ENCODE assay signal across 19 mouse cellular contexts in genomic region chr1:164109763-164110162, GRCm38 (mm10). TPM values are rescaled to one million over a fixed set of nuclear protein-coding genes. Genes with fewer than 3 reads are reported as not detected.
DNase-seq lines count a peak whose midpoint lies in the region; ATAC-seq and TF ChIP-seq lines count a peak whose summit lies in the region.
"Had no signal": no experiment of that assay in that cellular context is flagged by ENCODE, and none has a peak within 500 bp of the region (broad histone marks: within the 10 kb centered on the region; RNA-seq: fewer than 3 reads in every experiment).

No protein-coding gene starts in this region.

- no peak overlapping the region for H3K27ac ChIP-seq in heart, postnatal 0 days (ENCODE audit: low read depth)
- H3K27ac ChIP-seq in lung, embryonic 14.5 days (ENCODE audit: low read depth), result no peak overlapping the region
- no peak overlapping the region for H3K27ac ChIP-seq in MEL (ENCODE audit: control insufficient read depth, low read depth, low read length)
- H3K27ac ChIP-seq: hindbrain, postnatal 0 days; stomach, embryonic 15.5 days had no signal

- no peak for TF ChIP-seq CTCF in heart, postnatal 0 days (IDR thresholded peaks at IDR 0.05; ENCODE audit: low read depth)
- no peak for TF ChIP-seq CTCF in lung, embryonic 14.5 days (IDR thresholded peaks at IDR 0.05; ENCODE audit: low read depth)
- TF ChIP-seq CTCF in lung, adult 2 months (IDR thresholded peaks at IDR 0.05; ENCODE audit: insufficient read depth, low read length), result no peak
- no peak for TF ChIP-seq CTCF in MEL (IDR thresholded peaks at IDR 0.05 in 2 of 3, conservative IDR thresholded peaks at IDR 0.05 in 1 of 3; ENCODE audit: control insufficient read depth in 1 of 3, insufficient read depth in 1 of 3, low read depth in 2 of 3, low read length in 3 of 3, poor library complexity in 1 of 3, severe bottlenecking in 1 of 3)

- H3K36me3 ChIP-seq in heart, postnatal 0 days (replicated peaks; ENCODE audit: control insufficient read depth, insufficient read depth, low read length), result no peaks in the 10 kb centered on the region
- no peaks in the 10 kb centered on the region for H3K36me3 ChIP-seq in lung, embryonic 14.5 days (ENCODE audit: insufficient read depth)
- no peaks in the 10 kb centered on the region; a peak in 1 of 4 replicates for H3K36me3 ChIP-seq in MEL (ENCODE audit: control insufficient read depth in 1 of 2, insufficient read depth in 2 of 2, low read length in 2 of 2)
- H3K36me3 ChIP-seq: stomach, embryonic 15.5 days had no signal

- TF ChIP-seq POLR2A in lung, adult 2 months (IDR thresholded peaks at IDR 0.05; ENCODE audit: borderline replicate concordance, extremely low read depth, low read depth, low read length), result no peak
- no peak for TF ChIP-seq POLR2A in MEL (IDR thresholded peaks at IDR 0.05; ENCODE audit: control insufficient read depth in 1 of 2, insufficient read depth in 1 of 2, low read depth in 1 of 2, low read length in 2 of 2, poor library complexity in 1 of 2)

- no peak for TF ChIP-seq RAD21 in MEL (IDR thresholded peaks at IDR 0.05; ENCODE audit: low read depth, low read length)

- H3K4me3 ChIP-seq in heart, postnatal 0 days (ENCODE audit: low read depth, low read length), result no peak overlapping the region
- no peak overlapping the region for H3K4me3 ChIP-seq in lung, embryonic 14.5 days (ENCODE audit: low read depth, low read length)
- no peak overlapping the region for H3K4me3 ChIP-seq in lung, adult 2 months (replicated peaks; ENCODE audit: extremely low read depth, low read depth, low read length)
- no peak overlapping the region for H3K4me3 ChIP-seq in MEL (ENCODE audit: control insufficient read depth in 1 of 2, insufficient read depth in 1 of 2, low read depth in 2 of 2, low read length in 2 of 2)
- H3K4me3 ChIP-seq: stomach, embryonic 15.5 days had no signal

- WGBS in heart, postnatal 0 days, result 56% methylated on average over 2 of the region's 2 CpGs
- WGBS in lung, embryonic 14.5 days, result 69% methylated on average over 2 of the region's 2 CpGs
- 45% methylated on average over 2 of the region's 2 CpGs for WGBS in lung, adult 2 months

- H3K9me3 ChIP-seq in heart, postnatal 0 days (replicated peaks; ENCODE audit: control insufficient read depth, low read length), result no peaks in the 10 kb centered on the region
- 0 out of 2 replicates have a peak, but pooled peaks cover 3% of the 10 kb centered on the region for H3K9me3 ChIP-seq in lung, embryonic 14.5 days (ENCODE audit: low read depth, low read length)
- no peaks in the 10 kb centered on the region for H3K9me3 ChIP-seq in MEL (replicated peaks; ENCODE audit: insufficient read depth, low read length)
- H3K9me3 ChIP-seq: stomach, embryonic 15.5 days had no signal

- ATAC-seq in heart, postnatal 0 days (ENCODE audit: insufficient read depth, low read depth), result no peak
- ATAC-seq in lung, embryonic 14.5 days (ENCODE audit: insufficient read depth), result no peak
- ATAC-seq in megakaryocyte-erythroid progenitor cell, adult 5-6 weeks (replicated peaks; ENCODE audit: low FRiP score, low TSS enrichment, poor library complexity, severe bottlenecking), result peak; percentile 26; the same call in 1 of the 2 replicates
- ATAC-seq: forebrain, embryonic 16.5 days; hindbrain, postnatal 0 days; midbrain, embryonic 16.5 days had no signal

- no peak overlapping the region for H3K9ac ChIP-seq in heart, postnatal 0 days (replicated peaks; ENCODE audit: low read depth, low read length)
- H3K9ac ChIP-seq in lung, embryonic 14.5 days, result no peak overlapping the region
- no peak overlapping the region for H3K9ac ChIP-seq in MEL (ENCODE audit: control insufficient read depth, low read depth, low read length, poor library complexity, severe bottlenecking)
- H3K9ac ChIP-seq: stomach, embryonic 15.5 days had no signal

- no peak overlapping the region for H3K4me2 ChIP-seq in heart, postnatal 0 days (ENCODE audit: low read depth, low read length)
- no peak overlapping the region for H3K4me2 ChIP-seq in lung, embryonic 14.5 days
- H3K4me2 ChIP-seq: stomach, embryonic 15.5 days had no signal

- H3K27me3 ChIP-seq in heart, postnatal 0 days (ENCODE audit: control insufficient read depth, insufficient read depth, low read length), result no peaks in the 10 kb centered on the region
- no peaks in the 10 kb centered on the region for H3K27me3 ChIP-seq in lung, embryonic 14.5 days (ENCODE audit: insufficient read depth, low read length)
- peaks cover 0 to 2% of the 10 kb centered on the region in 2 experiments; a peak in 2 of 4 replicates for H3K27me3 ChIP-seq in MEL (ENCODE audit: control insufficient read depth in 1 of 2, insufficient read depth in 2 of 2, low read length in 2 of 2)
- H3K27me3 ChIP-seq: stomach, embryonic 15.5 days had no signal

- no peaks in the 10 kb centered on the region for H3K79me2 ChIP-seq in MEL (ENCODE audit: control insufficient read depth, insufficient read depth, low read length, poor library complexity)

- peak; percentile 13 for DNase-seq in heart, postnatal 0 days (ENCODE audit: low spot score)
- no peak for DNase-seq in heart, postnatal 4 days
- peak; percentile 34 for DNase-seq in lung, embryonic 14.5 days
- DNase-seq in lung, adult 2 months, result no peak
- peak; percentile 24 for DNase-seq in MEL (ENCODE audit: low read depth, low spot score)
- DNase-seq in cerebellum, adult 18-20 months, result no peak
- DNase-seq: adrenal gland, postnatal 10 days; cerebellum, adult 9-10 months; embryo, embryonic 11 days; gastrocnemius, postnatal 14 days; kidney, adult 2 months; liver; thymus, postnatal 25 days had no signal

- TF ChIP-seq EP300 in heart, postnatal 0 days (IDR thresholded peaks at IDR 0.05; ENCODE audit: low read depth), result no peak
- TF ChIP-seq EP300 in MEL (IDR thresholded peaks at IDR 0.05; ENCODE audit: low read depth in 1 of 2, low read length in 2 of 2), result no peak

- H3K4me1 ChIP-seq in heart, postnatal 0 days (ENCODE audit: control insufficient read depth, insufficient read depth), result no peaks in the 10 kb centered on the region
- no peaks in the 10 kb centered on the region for H3K4me1 ChIP-seq in lung, embryonic 14.5 days (ENCODE audit: insufficient read depth)
- peaks cover 2% of the 10 kb centered on the region; the same call in 1 of the 2 replicates for H3K4me1 ChIP-seq in lung, adult 2 months (ENCODE audit: control insufficient read depth, insufficient read depth, low read length)
- no peaks in the 10 kb centered on the region for H3K4me1 ChIP-seq in MEL (ENCODE audit: control insufficient read depth in 1 of 2, insufficient read depth in 2 of 2, low read length in 2 of 2)
- H3K4me1 ChIP-seq: stomach, embryonic 15.5 days had no signal

TF ChIP-seq in MEL, 35 proteins besides CTCF, POLR2A, EP300 and RAD21:
- TF ChIP-seq MXI1 (IDR thresholded peaks at IDR 0.05; ENCODE audit: low read depth, low read length) (no peak), CHD2 (IDR thresholded peaks at IDR 0.05; ENCODE audit: low read length) (no peak), UBTF (IDR thresholded peaks at IDR 0.05; ENCODE audit: borderline replicate concordance, insufficient read depth, low read depth, low read length) (no peak), ZC3H11A (IDR thresholded peaks at IDR 0.05; ENCODE audit: low read depth, low read length) (no peak), ZMIZ1 (IDR thresholded peaks at IDR 0.05; ENCODE audit: low read depth, low read length) (no peak), ETS1 (IDR thresholded peaks at IDR 0.05; ENCODE audit: low read depth, low read length) (no peak)
TF ChIP-seq in MEL: peak in this region for 0.

RNA-seq across cellular contexts. Expression of gene Selp, which starts 5.3 kb away (rescaled TPM):
- 1.3 TPM in 1 of 2 replicates, not detected in the other for total RNA-seq in heart, postnatal 0 days (2014; rRNA removed; ENCODE audit: low replicate concordance)
- polyA plus RNA-seq in heart, postnatal 0 days (2015; fragmentation: Nextera tagmentation; extraction: Ambion mirVana), result 0.38 and 0.51 TPM in 2 replicates
- total RNA-seq in heart, postnatal 4 days (2021), result under 1 TPM; 0.57 to 0.99 TPM
- not detected in 2 replicates for polyA plus RNA-seq in lung, embryonic 14.5 days (2014; fragmentation: Nextera tagmentation; extraction: Ambion mirVana)
- polyA plus RNA-seq in lung, adult 2 months (2012; rRNA removed), result 3.3 and 7.4 TPM in 2 replicates
- total RNA-seq in MEL (2012; rRNA removed), result not detected in 2 replicates
- not detected for polyA plus RNA-seq in MEL (2012; ENCODE audit: insufficient read depth in 1 of 2, insufficient read length in 2 of 2, low read depth in 1 of 2, low replicate concordance in 2 of 2, missing spikeins in 1 of 2)
- total RNA-seq in megakaryocyte-erythroid progenitor cell, adult 5-6 weeks (2014; fragmentation: Nextera tagmentation), result 0.98 TPM in 1 of 2 replicates, not detected in the other
- total RNA-seq in megakaryocyte-erythroid progenitor cell, adult 5-6 weeks (2017), result 0.04 and 0.38 TPM in 2 replicates
- total RNA-seq: hindbrain, postnatal 0 days; layer of hippocampus, postnatal 25 days had no signal
- polyA plus RNA-seq: forebrain, embryonic 16.5 days; midbrain, embryonic 16.5 days had no signal

RNA-seq across cellular contexts. Expression of gene F5, which starts 41.9 kb away (rescaled TPM):
- 0.27 TPM in 1 of 2 replicates, not detected in the other for total RNA-seq in heart, postnatal 0 days (2014; rRNA removed; ENCODE audit: low replicate concordance)
- 0.05 TPM in 2 replicates for polyA plus RNA-seq in heart, postnatal 0 days (2015; fragmentation: Nextera tagmentation; extraction: Ambion mirVana)
- under 1 TPM; 0.41 to 0.52 TPM for total RNA-seq in heart, postnatal 4 days (2021)
- polyA plus RNA-seq in lung, embryonic 14.5 days (2014; fragmentation: Nextera tagmentation; extraction: Ambion mirVana), result 0.42 and 0.53 TPM in 2 replicates
- polyA plus RNA-seq in lung, adult 2 months (2012; rRNA removed), result 0.84 and 1.8 TPM in 2 replicates
- not detected in 2 replicates for total RNA-seq in MEL (2012; rRNA removed)
- not detected for polyA plus RNA-seq in MEL (2012; ENCODE audit: insufficient read depth in 1 of 2, insufficient read length in 2 of 2, low read depth in 1 of 2, low replicate concordance in 2 of 2, missing spikeins in 1 of 2)
- 0.94 TPM in 1 of 2 replicates, not detected in the other for total RNA-seq in megakaryocyte-erythroid progenitor cell, adult 5-6 weeks (2014; fragmentation: Nextera tagmentation)
- total RNA-seq in megakaryocyte-erythroid progenitor cell, adult 5-6 weeks (2017), result 0.42 and 0.46 TPM in 2 replicates

RNA-seq across cellular contexts. Expression of gene Sell, which starts 48.0 kb away (rescaled TPM):
- 0.50 TPM in 1 of 2 replicates, not detected in the other for total RNA-seq in heart, postnatal 0 days (2014; rRNA removed; ENCODE audit: low replicate concordance)
- polyA plus RNA-seq in heart, postnatal 0 days (2015; fragmentation: Nextera tagmentation; extraction: Ambion mirVana), result 0.18 and 0.44 TPM in 2 replicates
- total RNA-seq in heart, postnatal 4 days (2021), result under 1 TPM; 0.83 to 0.86 TPM
- polyA plus RNA-seq in lung, embryonic 14.5 days (2014; fragmentation: Nextera tagmentation; extraction: Ambion mirVana), result 0.26 and 0.61 TPM in 2 replicates
- 6.3 and 11.1 TPM in 2 replicates for polyA plus RNA-seq in lung, adult 2 months (2012; rRNA removed)
- total RNA-seq in MEL (2012; rRNA removed), result not detected in 2 replicates
- under 1 TPM in 1 of 2 experiments, not detected in 1; 0.04 TPM for polyA plus RNA-seq in MEL (2012; ENCODE audit: insufficient read depth in 1 of 2, insufficient read length in 2 of 2, low read depth in 1 of 2, low replicate concordance in 2 of 2, missing spikeins in 1 of 2)
- 5.4 and 8.0 TPM in 2 replicates for total RNA-seq in megakaryocyte-erythroid progenitor cell, adult 5-6 weeks (2014; fragmentation: Nextera tagmentation)
- 15.1 and 20.2 TPM in 2 replicates for total RNA-seq in megakaryocyte-erythroid progenitor cell, adult 5-6 weeks (2017)
- total RNA-seq: layer of hippocampus, postnatal 25 days had no signal
- polyA plus RNA-seq: midbrain, embryonic 16.5 days had no signal

Comparison
In these comparisons a context has a peak if more than half of its experiments do, and no peak if none do; other contexts are left out.
1. DNase-seq: peak in heart, postnatal 0 days (single experiment), lung, embryonic 14.5 days (single experiment) and MEL (single experiment); none in heart, postnatal 4 days (single experiment), lung, adult 2 months (single experiment) and cerebellum, adult 18-20 months (0 of 2).